Mouse (Mus musculus): ENCODE measurements around the gene Samt4. TPM values are rescaled to one million over a fixed set of nuclear protein-coding genes. Genes with fewer than 3 reads are reported as not detected.
"Not testable (repeated sequence)": the region's sequence is repeated elsewhere in the genome, so short reads cannot be mapped to it uniquely, and the experiment has no call there.

Gene Samt4
- not detected for total RNA-seq (2021)

DNA sequence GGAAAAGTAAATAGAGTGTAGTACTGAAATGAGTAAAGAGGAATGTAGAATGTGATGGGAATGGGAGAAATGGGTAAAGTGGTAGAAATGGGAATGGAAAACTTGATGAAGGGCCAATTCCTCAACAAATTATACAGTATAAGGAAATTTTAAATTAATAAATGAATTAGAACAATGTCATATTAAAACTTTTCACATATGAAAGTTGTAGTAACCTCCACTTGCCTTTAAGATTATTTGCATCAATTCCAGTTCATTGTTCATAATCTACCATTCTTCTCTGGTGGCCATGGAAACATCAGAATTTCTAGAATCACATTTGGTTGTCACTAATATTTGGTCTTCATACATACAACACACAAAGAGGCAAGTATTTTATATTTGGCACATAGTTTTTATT, at the start of gene Samt4:
TSS of gene Samt4 (plus strand) at position 301 of the 400 bp plus-strand sequence.
- no peak for DNase-seq

DNA sequence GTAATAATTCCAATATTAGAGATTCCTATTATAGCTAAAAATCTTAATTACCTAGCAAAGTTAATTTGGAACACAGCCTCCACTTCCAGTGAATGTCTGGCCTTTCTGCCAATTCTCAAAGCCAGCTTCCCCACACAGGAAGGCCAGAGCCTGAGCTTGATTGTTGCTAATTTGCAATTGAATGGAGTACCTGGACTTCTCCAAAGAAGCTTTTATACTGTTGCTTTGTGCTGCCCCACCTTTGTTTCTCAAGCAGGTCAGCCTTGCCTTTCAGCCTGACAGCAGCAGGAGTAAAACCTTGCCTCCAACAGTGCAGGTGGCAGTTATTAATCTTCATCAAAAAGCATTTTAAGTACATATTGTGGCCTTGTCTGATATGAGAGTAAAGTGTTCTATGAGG, 38.1 kb upstream of the Samt4 start:
- DNase-seq = not testable (repeated sequence)

DNA sequence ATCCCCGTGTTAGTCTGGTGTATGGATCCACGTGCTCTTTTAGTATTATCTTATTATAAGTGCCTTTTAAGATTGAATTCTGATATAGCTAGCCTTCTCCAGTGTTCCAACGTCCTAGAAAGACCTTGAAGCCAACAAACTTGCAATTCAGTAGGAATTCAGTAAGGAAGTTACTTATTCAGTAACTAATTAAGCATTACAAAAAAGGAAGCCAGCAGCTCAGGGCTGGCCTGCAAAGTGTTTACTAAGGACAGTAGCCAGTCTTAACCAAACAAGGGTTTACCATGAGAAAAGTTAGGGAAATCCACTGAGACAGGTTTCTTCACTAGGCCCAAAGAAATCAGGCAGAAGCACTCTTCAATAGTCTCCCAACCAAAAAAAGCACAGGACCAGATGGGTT, 13.4 kb upstream of the Samt4 start:
- DNase-seq = not testable (repeated sequence)

Other genes starting within 250 kb of the Samt4 start
- not detected for gene 4930524N10Rik, start 138.6 kb upstream of the Samt4 start, total RNA-seq (2021)
- not detected for gene Samt2, start 97.4 kb downstream of the Samt4 start, total RNA-seq (2021)